Mouse (Mus musculus): ENCODE results near the gene Gpr89.

Gpr89 gene

DNA sequence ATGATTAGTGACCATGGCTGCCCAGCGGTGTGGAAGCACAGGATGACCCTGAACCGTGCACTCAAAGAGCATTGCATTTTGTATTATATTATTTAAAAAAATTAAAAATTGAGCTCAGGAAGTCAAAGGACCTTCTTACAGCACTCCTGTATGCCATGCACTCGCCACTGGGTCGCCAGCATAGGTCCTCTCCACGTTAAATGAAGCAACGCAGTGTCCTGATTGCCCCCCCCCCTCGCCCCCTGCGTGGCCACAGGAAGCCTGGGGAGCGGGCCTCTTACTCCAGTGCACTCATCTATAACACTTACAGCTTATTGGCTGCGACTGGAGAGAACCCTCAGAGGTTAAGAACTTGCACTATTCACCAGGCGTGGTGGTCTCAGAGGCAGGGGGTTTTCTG lies 79.9 kb downstream of the Gpr89 start:
- ATAC-seq (ENCODE audit: insufficient number of reproducible peaks, low FRiP score, low TSS enrichment) = no peak

GRCm38 (mm10) chr3:96824614-96825013 lies 80.5 kb downstream of the Gpr89 start:
- no peak for ATAC-seq (ENCODE audit: insufficient number of reproducible peaks, low FRiP score, low TSS enrichment)

DNA sequence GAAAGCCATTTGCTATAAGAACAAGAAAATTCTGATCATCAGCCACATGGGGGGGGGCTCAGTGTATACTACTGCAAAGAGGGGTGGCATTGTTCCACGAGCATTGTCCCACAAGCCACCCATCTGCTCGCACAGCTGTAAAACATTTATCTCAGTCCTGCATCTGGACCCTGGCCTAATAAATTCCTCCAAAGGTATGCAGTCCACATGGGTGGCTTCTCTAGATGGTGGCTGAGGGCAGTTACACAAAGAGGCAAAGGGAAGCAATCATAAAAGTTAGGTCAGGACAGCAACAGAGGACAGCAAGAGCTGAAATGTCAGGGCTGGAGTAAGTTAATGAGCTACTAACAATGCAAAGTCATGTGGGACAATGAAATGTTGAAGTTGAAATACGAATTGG lies 81.4 kb downstream of the Gpr89 start:
- no peak for ATAC-seq (ENCODE audit: insufficient number of reproducible peaks, low FRiP score, low TSS enrichment)

- ATAC-seq (ENCODE audit: insufficient number of reproducible peaks, low FRiP score, low TSS enrichment) = no peak
These were observed 83.6 kb downstream of the Gpr89 start for GRCm38 (mm10) chr3:96821581-96821980.

GRCm38 (mm10) chr3:96820116-96820915 lies 84.8 kb downstream of the Gpr89 start:
- no peak for ATAC-seq (ENCODE audit: insufficient number of reproducible peaks, low FRiP score, low TSS enrichment)

Measured in cerebellum, adult (tissue).